Mouse (Mus musculus) small intestine, adult 2 months (tissue): ENCODE measurements around the gene Fam118b.

Source experiments
- CTCF ChIP-seq: fragments of 200-500 bp; IDR thresholded peaks from 2 replicates; pipeline ENCODE4 v1.5.1; 2012; ENCODE audit warnings: low read depth, mild to moderate bottlenecking, control low read depth, inconsistent platforms, low read length, moderate library complexity, mixed read lengths; ENCODE audit not compliant: insufficient replicate concordance, insufficient read length; ENCODE audit errors: extremely low read depth
- POLR2A ChIP-seq: fragments of 200-500 bp; IDR thresholded peaks from 2 replicates; pipeline ENCODE4 v1.6.1; 2012; ENCODE audit warnings: low read depth, mild to moderate bottlenecking, control low read depth, inconsistent platforms, low read length, moderate library complexity

GRCm38 (mm10) chr9:35199772-35200471 is 67.7 kb downstream of the Fam118b start, which contains the start of the genes Srpr and Tirap:
- no peak for TF ChIP-seq POLR2A
- peak; percentile 78 for TF ChIP-seq CTCF
